Mouse (Mus musculus): ENCODE data around the gene 2210407C18Rik.

DNA sequence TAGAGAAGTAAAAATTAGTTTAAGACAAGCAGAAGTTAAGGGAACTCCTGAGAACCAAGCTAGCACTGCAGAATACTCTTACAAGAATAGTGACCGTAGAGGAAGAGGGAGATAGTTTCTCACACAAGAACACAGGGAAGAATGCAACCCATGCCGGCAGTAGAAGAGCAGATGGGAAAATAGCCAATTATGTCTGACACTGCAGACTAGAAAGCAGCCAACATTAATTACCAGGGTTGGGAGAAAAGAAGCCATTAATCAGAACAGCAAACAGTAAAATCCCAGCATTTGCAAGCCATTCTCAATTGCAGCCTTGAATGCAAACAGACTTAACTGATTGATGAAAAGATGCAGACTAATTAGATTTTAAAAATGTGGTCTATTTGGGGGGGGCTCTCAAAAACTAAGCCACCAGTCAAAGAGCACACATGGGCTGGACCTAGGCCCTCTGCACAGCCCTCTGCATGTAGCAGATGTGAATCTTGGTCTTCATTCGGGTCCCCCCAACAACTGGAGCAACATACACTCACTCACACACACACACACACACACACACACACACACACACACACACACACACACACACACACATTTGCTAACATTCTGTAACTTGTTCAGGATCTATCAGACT is 27.1 kb downstream of the 2210407C18Rik start:
- TF ChIP-seq CTCF (IDR thresholded peaks at IDR 0.05; ENCODE audit: extremely low read depth, insufficient read depth, insufficient read length, insufficient replicate concordance) (no peak), POLR2A (IDR thresholded peaks at IDR 0.05; ENCODE audit: low read depth, low read length) (no peak)
